Mouse (Mus musculus) c-Kit-positive CD71-positive TER-119-positive erythroid progenitor cells, embryonic 14.5 days (primary cell): ENCODE data around the gene Il24.
A peak's percentile ranks its signal among the peaks of the same experiment; 100 is the strongest.

ENCODE experiments used
- DNase-seq: peaks from one replicate; pipeline ENCODE4 v3.0.0-alpha.2; 2013; ENCODE audit warnings: low spot score

Gene Il24

DNA sequence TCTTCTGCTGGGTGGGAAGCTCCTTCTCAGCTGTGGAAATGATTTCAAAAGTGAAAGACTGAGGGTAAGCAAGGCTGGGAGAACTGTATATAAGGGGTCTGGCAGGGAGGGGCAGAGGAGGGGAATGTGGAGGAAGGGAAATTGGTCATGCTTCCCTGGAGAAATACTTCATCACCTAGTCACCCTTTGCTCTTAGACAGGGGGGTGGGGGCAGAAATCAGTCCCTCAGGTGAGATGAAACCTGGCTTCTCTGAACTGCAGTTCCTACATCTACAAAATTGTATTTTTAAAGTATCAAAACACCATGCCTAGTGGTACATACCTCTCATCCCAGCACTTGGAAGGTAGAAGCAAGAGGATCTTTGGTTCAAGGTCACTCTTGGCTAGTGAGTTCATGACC lies at the start of gene Il24:
Gene Il24, minus strand, starts transcription at position 101 of the 400 bp plus-strand sequence.
- no peak for DNase-seq

- no peak for DNase-seq
These were observed 49.1 kb upstream of the Il24 start for GRCm38 (mm10) chr1:130936351-130936750.

- peak; percentile 4 for DNase-seq
These were observed 39.2 kb upstream of the Il24 start for GRCm38 (mm10) chr1:130926484-130926883.

- no peak for DNase-seq
These were observed 31.2 kb upstream of the Il24 start for GRCm38 (mm10) chr1:130918323-130918980.

GRCm38 (mm10) chr1:130911401-130912010 lies 24.3 kb upstream of the Il24 start, which contains the start of gene Il20:
Gene Il20 (minus strand): TSS chr1:130911451.
- DNase-seq = no peak

GRCm38 (mm10) chr1:130902505-130902904 lies 15.3 kb upstream of the Il24 start:
- no peak for DNase-seq

GRCm38 (mm10) chr1:130894468-130894867 lies 7.2 kb upstream of the Il24 start:
- DNase-seq = no peak

DNA sequence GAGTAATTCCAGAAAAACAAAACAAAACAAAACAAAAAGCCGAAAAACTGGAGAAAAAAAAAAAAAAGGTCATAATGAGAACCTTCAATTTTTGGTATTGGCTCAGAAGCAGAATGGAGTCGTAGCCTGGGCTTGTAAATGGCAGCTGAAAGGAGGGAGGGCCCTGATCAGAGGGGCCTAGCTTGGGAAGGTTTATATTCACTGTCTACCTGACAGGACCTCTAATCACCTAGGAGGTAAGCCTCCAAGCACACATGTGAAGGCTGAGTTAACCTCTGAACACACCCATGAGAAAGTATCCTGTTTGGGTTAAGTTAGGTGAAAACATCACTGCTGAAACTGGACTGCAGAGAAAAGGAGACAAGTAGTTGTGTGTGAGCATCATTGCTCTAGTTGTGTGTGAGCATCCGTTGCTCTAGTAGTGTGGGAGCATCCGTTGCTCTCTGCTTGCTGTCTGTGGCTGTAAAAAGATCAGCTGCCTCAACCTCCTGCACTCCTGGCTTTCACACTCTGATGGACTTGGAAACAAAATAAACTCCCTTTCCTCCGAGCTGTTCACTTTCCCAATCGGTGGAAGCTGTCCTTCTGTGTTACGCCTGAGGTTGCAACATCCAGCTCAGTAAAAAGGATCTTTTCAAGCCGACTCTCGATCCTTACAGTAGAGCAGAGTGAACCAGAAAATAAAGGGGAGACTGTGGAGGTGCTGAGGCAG lies 6.2 kb upstream of the Il24 start:
- no peak for DNase-seq

DNA sequence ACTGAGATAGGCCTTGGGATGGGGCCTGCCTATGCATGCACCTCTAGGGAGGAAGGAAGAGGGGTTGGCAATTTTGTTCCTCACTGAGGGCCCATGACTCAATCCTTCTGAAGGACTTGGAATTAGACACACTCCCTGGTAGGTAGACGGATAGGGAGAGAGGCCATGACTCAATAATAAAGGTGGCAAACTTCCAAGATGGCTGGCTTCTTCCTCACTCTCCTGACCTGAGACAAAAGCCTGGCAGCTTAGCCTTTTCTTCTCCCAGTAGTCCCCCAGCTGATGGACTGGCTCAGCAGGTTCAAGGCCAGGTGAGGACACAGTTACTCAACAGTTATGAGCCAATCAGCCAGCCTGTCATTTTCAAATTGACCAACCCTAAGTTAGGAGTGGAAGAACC lies 5.2 kb upstream of the Il24 start:
- DNase-seq = no peak

GRCm38 (mm10) chr1:130883146-130883545 lies 4.1 kb downstream of the Il24 start:
- no peak for DNase-seq

- DNase-seq = no peak
These were observed 7.3 kb downstream of the Il24 start for GRCm38 (mm10) chr1:130879927-130880326.

GRCm38 (mm10) chr1:130877889-130878614 lies 9.2 kb downstream of the Il24 start:
- DNase-seq = no peak

DNA sequence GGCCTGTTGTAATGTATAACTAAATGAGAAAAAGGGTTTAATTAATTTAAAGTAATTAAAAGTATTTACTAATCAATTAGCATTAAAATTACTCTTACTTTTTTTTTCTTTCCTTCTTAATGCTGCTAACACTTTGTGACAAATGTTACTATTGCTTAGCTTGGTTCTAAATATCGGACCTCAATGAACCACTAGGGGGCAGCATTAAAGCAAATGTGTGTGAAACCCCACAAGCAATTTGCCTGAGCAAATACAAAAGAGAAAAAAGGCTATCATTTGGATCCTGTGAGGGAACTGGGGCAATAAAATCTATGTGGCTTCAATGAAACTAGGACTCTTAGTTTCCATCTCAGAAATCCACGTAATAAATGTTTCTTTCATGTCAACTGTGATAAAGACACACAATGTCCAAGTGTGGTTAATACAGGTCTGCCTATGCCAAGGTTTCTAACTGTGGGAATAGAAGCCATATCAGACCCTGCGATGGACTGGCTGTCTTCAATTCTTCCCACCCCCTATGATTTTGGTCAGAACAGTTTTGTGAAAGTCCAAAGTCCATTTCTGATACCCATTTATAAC lies 10.2 kb downstream of the Il24 start:
- DNase-seq = peak; percentile 54

DNA sequence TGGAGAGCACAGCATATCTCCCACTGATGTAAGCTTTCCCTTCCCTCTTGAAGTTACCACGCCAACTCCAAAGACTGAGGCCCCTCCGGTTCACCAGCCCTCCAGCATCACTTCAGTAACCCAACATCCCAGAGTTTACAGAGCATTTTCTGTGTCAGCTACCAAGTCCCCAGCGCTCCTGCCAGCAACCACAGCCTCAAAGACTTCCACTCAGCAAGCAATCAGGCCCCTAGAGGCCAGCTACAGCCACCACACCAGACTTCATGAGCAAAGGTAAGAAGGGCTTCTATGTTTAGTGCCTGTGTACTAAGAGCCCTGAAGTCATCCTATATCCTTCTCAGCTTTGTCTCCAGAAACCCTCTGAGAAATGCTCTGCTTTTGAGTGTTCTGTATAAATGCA lies 11.3 kb downstream of the Il24 start:
- DNase-seq = no peak

DNA sequence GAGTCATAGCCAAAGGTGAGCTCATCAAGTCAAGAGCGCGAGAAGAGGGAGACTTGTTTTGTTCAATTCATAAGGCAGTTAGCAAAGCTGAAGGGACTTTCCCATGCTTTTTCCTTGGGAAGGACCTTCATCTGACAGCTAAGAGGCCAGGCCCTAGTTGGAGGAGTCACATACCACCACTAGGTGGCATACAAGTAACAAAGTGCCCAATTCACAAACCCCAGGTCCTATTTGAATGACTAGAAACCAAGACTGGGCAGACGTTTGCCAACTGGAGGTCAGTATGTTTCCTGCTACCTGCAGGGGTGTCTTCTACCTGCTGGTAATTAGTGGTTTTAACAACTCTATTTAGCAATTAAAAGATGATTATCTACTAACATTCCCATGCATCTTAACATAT lies 12.1 kb downstream of the Il24 start:
- peak; percentile 22 for DNase-seq

- no peak for DNase-seq
These were observed 14.3 kb downstream of the Il24 start for GRCm38 (mm10) chr1:130872912-130873311.

GRCm38 (mm10) chr1:130865541-130866221 lies 21.6 kb downstream of the Il24 start, which contains the start of gene Fcmr:
Gene Fcmr (plus strand): TSS chr1:130865669.
- DNase-seq = no peak

DNA sequence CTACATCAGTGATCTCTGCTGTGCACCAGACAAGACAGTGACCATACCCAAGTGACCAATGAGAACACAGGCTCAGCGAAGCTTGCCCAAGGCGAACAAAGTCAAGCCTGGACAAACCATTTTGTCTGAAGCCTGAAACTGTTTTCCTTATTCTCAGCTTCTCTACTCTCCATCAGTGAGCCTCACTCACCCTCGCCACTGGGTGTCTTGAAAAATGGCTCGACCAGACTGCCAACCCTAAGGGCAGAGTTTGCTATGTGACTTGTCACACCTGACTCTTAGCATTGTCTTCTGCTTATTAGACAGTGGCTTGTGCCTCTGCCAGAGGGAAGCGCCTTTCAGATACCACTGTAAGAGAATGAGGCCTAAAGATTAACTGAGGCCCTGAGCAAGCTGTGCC lies 22.5 kb downstream of the Il24 start:
- no peak for DNase-seq

GRCm38 (mm10) chr1:130864238-130864637 lies 23.0 kb downstream of the Il24 start:
- no peak for DNase-seq

GRCm38 (mm10) chr1:130857456-130857855 lies 29.8 kb downstream of the Il24 start:
- no peak for DNase-seq

DNA sequence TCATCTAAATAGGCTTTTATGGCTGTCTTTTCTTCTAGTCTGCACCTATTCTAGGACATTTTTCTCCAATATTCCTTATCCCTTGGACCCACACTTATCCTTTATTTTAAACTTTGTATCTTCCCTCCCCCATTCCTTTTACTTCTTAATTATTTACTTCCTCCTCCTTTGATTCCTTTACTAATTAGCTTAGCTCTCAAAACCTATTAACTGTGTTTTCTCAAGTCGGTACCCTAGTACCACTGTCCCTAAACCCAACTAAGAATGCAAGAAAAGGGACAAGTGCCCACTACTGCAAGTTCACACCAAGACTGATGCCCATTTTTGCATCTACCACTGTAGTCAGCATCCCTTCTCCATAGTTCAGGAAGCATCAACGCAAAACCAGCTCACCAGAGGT lies 31.5 kb downstream of the Il24 start:
- DNase-seq = no peak

DNA sequence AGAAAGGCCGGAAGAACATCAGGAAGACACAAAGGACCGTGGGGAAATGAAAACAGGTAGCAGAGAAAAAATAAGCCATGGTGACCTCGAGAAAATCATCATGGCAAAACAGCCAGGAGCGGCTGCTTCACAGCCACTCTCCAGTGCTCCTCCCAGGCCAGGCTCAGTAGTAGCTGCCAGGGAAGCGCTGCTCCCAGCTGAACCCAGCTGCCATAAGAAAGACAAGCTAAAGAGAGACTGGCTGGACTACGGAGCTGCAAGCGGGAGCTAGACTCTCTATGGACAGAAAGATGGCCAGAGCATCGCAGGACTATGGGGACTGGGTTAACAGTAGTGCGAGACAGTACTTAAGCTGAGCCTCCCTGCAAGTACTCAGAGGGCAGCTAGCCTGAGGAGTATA lies 32.4 kb downstream of the Il24 start:
- no peak for DNase-seq
